Comparison of ENCODE assay signal across 8 mouse cellular contexts in genomic region chr11:75619133-75619532, GRCm38 (mm10). TPM values are rescaled to one million over a fixed set of nuclear protein-coding genes. Genes with fewer than 3 reads are reported as not detected.
A peak's percentile ranks its signal among the peaks of the same experiment; 100 is the strongest.
DNase-seq lines count a peak whose midpoint lies in the region; ATAC-seq and TF ChIP-seq lines count a peak whose summit lies in the region.

No protein-coding gene starts in this region.

- H3K4me2 ChIP-seq in midbrain, embryonic 11.5 days, result no peak overlapping the region
- no peak overlapping the region for H3K4me2 ChIP-seq in midbrain, embryonic 16.5 days (ENCODE audit: low read length)

- H3K27ac ChIP-seq in gastrocnemius, adult 2 months, result peak overlapping the region; percentile 94
- H3K27ac ChIP-seq in midbrain, embryonic 11.5 days (ENCODE audit: low read depth, low read length), result no peak overlapping the region
- H3K27ac ChIP-seq in midbrain, embryonic 16.5 days (ENCODE audit: low read length), result no peak overlapping the region
- H3K27ac ChIP-seq in embryonic fibroblast, embryonic 13.5 days (ENCODE audit: insufficient read depth, low read length), result no peak overlapping the region

- H3K4me1 ChIP-seq in midbrain, embryonic 11.5 days (ENCODE audit: control insufficient read depth, insufficient read depth, low read length), result no peaks in the 10 kb centered on the region
- H3K4me1 ChIP-seq in midbrain, embryonic 16.5 days (ENCODE audit: control insufficient read depth, insufficient read depth, low read length), result no peaks in the 10 kb centered on the region
- H3K4me1 ChIP-seq in embryonic fibroblast, embryonic 13.5 days (ENCODE audit: control insufficient read depth, insufficient read depth, low read length), result peaks cover 13% of the 10 kb centered on the region

- H3K36me3 ChIP-seq in midbrain, embryonic 11.5 days (ENCODE audit: control insufficient read depth, insufficient read depth, low read length), result peaks cover 6% of the 10 kb centered on the region
- peaks cover 28% of the 10 kb centered on the region for H3K36me3 ChIP-seq in midbrain, embryonic 16.5 days (ENCODE audit: control insufficient read depth, insufficient read depth, low read length)

- TF ChIP-seq CTCF in gastrocnemius, adult 2 months (IDR thresholded peaks at IDR 0.05), result peak; percentile 64
- peak; percentile 19; the same call in 1 of the 2 replicates for TF ChIP-seq CTCF in embryonic fibroblast, embryonic 13.5 days (IDR thresholded peaks at IDR 0.05; ENCODE audit: borderline replicate concordance, insufficient read depth, low read length)

- no peak for TF ChIP-seq POLR2A in embryonic fibroblast, embryonic 13.5 days (IDR thresholded peaks at IDR 0.05; ENCODE audit: low read depth, low read length)

- intact Hi-C loops in gastrocnemius, adult 2 months (cut with DNase I), result no loop called here
- intact Hi-C loops in gastrocnemius, postnatal 36 days (cut with DNase I), result no loop called here

- H3K27me3 ChIP-seq in midbrain, embryonic 11.5 days (ENCODE audit: control insufficient read depth, insufficient read depth, low read length), result no peaks in the 10 kb centered on the region
- no peaks in the 10 kb centered on the region for H3K27me3 ChIP-seq in midbrain, embryonic 16.5 days (ENCODE audit: control insufficient read depth, insufficient read depth, low read depth, low read length)

- no peaks in the 10 kb centered on the region for H3K9me3 ChIP-seq in midbrain, embryonic 11.5 days (ENCODE audit: control insufficient read depth, low read length)
- H3K9me3 ChIP-seq in midbrain, embryonic 16.5 days (replicated peaks; ENCODE audit: control insufficient read depth, low read length, poor library complexity, severe bottlenecking), result no peaks in the 10 kb centered on the region

- 85% methylated on average over 5 of the region's 5 CpGs for WGBS in midbrain, embryonic 11.5 days
- 78% methylated on average over 5 of the region's 5 CpGs for WGBS in midbrain, embryonic 16.5 days

- no peak for ATAC-seq in midbrain, embryonic 11.5 days (ENCODE audit: low FRiP score)
- no peak for ATAC-seq in midbrain, embryonic 16.5 days

- peak overlapping the region; percentile 58 for H3K4me3 ChIP-seq in gastrocnemius, adult 2 months
- no peak overlapping the region for H3K4me3 ChIP-seq in midbrain, embryonic 11.5 days (ENCODE audit: low read depth, low read length)
- no peak overlapping the region for H3K4me3 ChIP-seq in midbrain, embryonic 16.5 days (ENCODE audit: low read depth, low read length)
- no peak overlapping the region for H3K4me3 ChIP-seq in embryonic fibroblast, embryonic 13.5 days (ENCODE audit: insufficient read depth, low read length)

- H3K9ac ChIP-seq in midbrain, embryonic 11.5 days (ENCODE audit: low read length), result no peak overlapping the region
- no peak overlapping the region for H3K9ac ChIP-seq in midbrain, embryonic 16.5 days (ENCODE audit: low read depth, low read length)

- DNase-seq in gastrocnemius, adult 2 months, result peak; percentile 57
- no peak for DNase-seq in gastrocnemius, postnatal 36 days
- DNase-seq in midbrain, embryonic 11.5 days (ENCODE audit: low spot score, missing footprints), result peak; percentile 83
- DNase-seq in thymus, postnatal 14 days, result peak; percentile 71
- DNase-seq in urinary bladder, postnatal 36 days (ENCODE audit: low spot score in 2 of 2), result no peak
- no peak for DNase-seq in layer of hippocampus, postnatal 36 days

RNA-seq across cellular contexts. Expression of gene Inpp5k, which starts 11.7 kb away (rescaled TPM):
- 10 to 100 TPM; 25.9 to 27.4 TPM for total RNA-seq in gastrocnemius, adult 2 months (2021)
- 10 to 100 TPM; 20.4 to 24.0 TPM for total RNA-seq in gastrocnemius, postnatal 36 days (2021)
- polyA plus RNA-seq in midbrain, embryonic 11.5 days (2014; fragmentation: Nextera tagmentation; extraction: Ambion mirVana), result 23.7 and 25.6 TPM in 2 replicates
- polyA plus RNA-seq in midbrain, embryonic 16.5 days (2015; fragmentation: Nextera tagmentation; extraction: Ambion mirVana), result 40.0 and 40.2 TPM in 2 replicates
- polyA plus RNA-seq in embryonic fibroblast, embryonic 13.5 days (2011; ENCODE audit: insufficient read length, low read depth, missing spikeins), result 15.2 and 17.8 TPM in 2 replicates
- total RNA-seq in layer of hippocampus, postnatal 36 days (2021), result 10 to 100 TPM; 46.3 to 47.0 TPM

RNA-seq across cellular contexts. Expression of gene Myo1c, which starts 31.2 kb away (rescaled TPM):
- 10 to 100 TPM; 34.1 to 43.9 TPM for total RNA-seq in gastrocnemius, adult 2 months (2021)
- total RNA-seq in gastrocnemius, postnatal 36 days (2021), result 10 to 100 TPM; 37.4 to 41.5 TPM
- 9.8 and 10.2 TPM in 2 replicates for polyA plus RNA-seq in midbrain, embryonic 11.5 days (2014; fragmentation: Nextera tagmentation; extraction: Ambion mirVana)
- 10.3 and 10.8 TPM in 2 replicates for polyA plus RNA-seq in midbrain, embryonic 16.5 days (2015; fragmentation: Nextera tagmentation; extraction: Ambion mirVana)
- 169 and 247 TPM in 2 replicates for polyA plus RNA-seq in embryonic fibroblast, embryonic 13.5 days (2011; ENCODE audit: insufficient read length, low read depth, missing spikeins)
- 10 to 100 TPM; 13.4 to 17.1 TPM for total RNA-seq in layer of hippocampus, postnatal 36 days (2021)

RNA-seq across cellular contexts. Expression of gene Pitpna, which starts 31.2 kb away (rescaled TPM):
- 100 to 1,000 TPM; 151 to 206 TPM for total RNA-seq in gastrocnemius, adult 2 months (2021)
- 100 to 1,000 TPM; 186 to 223 TPM for total RNA-seq in gastrocnemius, postnatal 36 days (2021)
- 87.9 and 90.7 TPM in 2 replicates for polyA plus RNA-seq in midbrain, embryonic 11.5 days (2014; fragmentation: Nextera tagmentation; extraction: Ambion mirVana)
- 95.7 and 98.3 TPM in 2 replicates for polyA plus RNA-seq in midbrain, embryonic 16.5 days (2015; fragmentation: Nextera tagmentation; extraction: Ambion mirVana)
- 160 and 204 TPM in 2 replicates for polyA plus RNA-seq in embryonic fibroblast, embryonic 13.5 days (2011; ENCODE audit: insufficient read length, low read depth, missing spikeins)
- 100 to 1,000 TPM; 283 to 291 TPM for total RNA-seq in layer of hippocampus, postnatal 36 days (2021)

RNA-seq across cellular contexts. Expression of gene Crk, which starts 59.9 kb away (rescaled TPM):
- 10 to 100 TPM; 53.4 to 64.3 TPM for total RNA-seq in gastrocnemius, adult 2 months (2021)
- total RNA-seq in gastrocnemius, postnatal 36 days (2021), result 10 to 100 TPM; 38.5 to 44.0 TPM
- 128 and 130 TPM in 2 replicates for polyA plus RNA-seq in midbrain, embryonic 11.5 days (2014; fragmentation: Nextera tagmentation; extraction: Ambion mirVana)
- 105 and 118 TPM in 2 replicates for polyA plus RNA-seq in midbrain, embryonic 16.5 days (2015; fragmentation: Nextera tagmentation; extraction: Ambion mirVana)
- polyA plus RNA-seq in embryonic fibroblast, embryonic 13.5 days (2011; ENCODE audit: insufficient read length, low read depth, missing spikeins), result 133 TPM in 2 replicates
- total RNA-seq in layer of hippocampus, postnatal 36 days (2021), result 100 to 1,000 TPM; 129 to 137 TPM

Comparison
In these comparisons a context has a peak if more than half of its experiments do, and no peak if none do; other contexts are left out.
1. DNase-seq: peak in gastrocnemius, adult 2 months (single experiment), midbrain, embryonic 11.5 days (single experiment) and thymus, postnatal 14 days (single experiment); none in gastrocnemius, postnatal 36 days (0 of 2), urinary bladder, postnatal 36 days (0 of 2) and layer of hippocampus, postnatal 36 days (0 of 2).